Mouse (Mus musculus): ENCODE measurements around the gene Trim12a.

GRCm38 (mm10) chr7:104353600-104353967 lies 38.3 kb upstream of the Trim12a start:
- no peak for TF ChIP-seq GATA1 (IDR thresholded peaks at IDR 0.05; ENCODE audit: low read length)
- no peak for TF ChIP-seq TAL1 (IDR thresholded peaks at IDR 0.05; ENCODE audit: low read length)
